Mouse (Mus musculus) lung, postnatal 0 days (tissue): ENCODE measurements at regions not wholly inside any gene's neighbourhood (a gene's known extent, or its start where the extent isn't known, plus 50 kb on each side); places are given as distances from the start of the nearest gene placed in this dataset.

Experiments used
- CTCF ChIP-seq: IDR thresholded peaks from 2 replicates; pipeline ENCODE4 v1.5.1; 2016; ENCODE audit warnings: antibody characterized with exemption, mild to moderate bottlenecking
- EP300 ChIP-seq: IDR thresholded peaks from 2 replicates; pipeline ENCODE4 v1.6.1; 2016; ENCODE audit warnings: antibody characterized with exemption, mild to moderate bottlenecking, control low read depth

GRCm38 (mm10) chr16:46841179-46841578, 342.9 kb upstream of the Nectin3 start:
- TF ChIP-seq CTCF (no peak), EP300 (no peak)
